In genomic region chr5:143620941-143621340, GRCm38 (mm10) we compare ENCODE assay signal across 8 mouse cellular contexts. TPM values are rescaled to one million over a fixed set of nuclear protein-coding genes. Genes with fewer than 3 reads are reported as not detected.
DNase-seq lines count a peak whose midpoint lies in the region; TF ChIP-seq lines count a peak whose summit lies in the region.

No protein-coding gene starts in this region.

- no peak for TF ChIP-seq POLR2A in kidney, adult 2 months (IDR thresholded peaks at IDR 0.05; ENCODE audit: low read depth, low read length)

- H3K4me3 ChIP-seq in kidney, adult 2 months (ENCODE audit: insufficient read depth, low read depth, low read length) = no peak overlapping the region

- H3K4me1 ChIP-seq in kidney, adult 2 months (ENCODE audit: control insufficient read depth, insufficient read depth, low read length) = peaks cover 15% of the 10 kb centered on the region

- H3K36me3 ChIP-seq in kidney, adult 2 months (ENCODE audit: control insufficient read depth, insufficient read depth, low read length) = no peaks in the 10 kb centered on the region

- H3K27ac ChIP-seq in kidney, adult 2 months (ENCODE audit: insufficient read depth, low read depth, low read length) = no peak overlapping the region

- WGBS in kidney, adult 2 months = 10% methylated on average over 13 of the region's 13 CpGs

- peak; percentile 67 for DNase-seq in embryo, embryonic 11 days
- no peak for DNase-seq in embryo, embryonic 9.5 days (ENCODE audit: extremely low spot score)
- peak; percentile 77 to 84 for DNase-seq in right cerebral cortex, postnatal 10 days (ENCODE audit: low spot score in 2 of 2)
- no peak for DNase-seq in right cerebral cortex, adult 18-20 months
- DNase-seq in kidney, adult 2 months = peak; percentile 80
- DNase-seq in lung, postnatal 4 days = peak; percentile 65 to 77
- no peak for DNase-seq in thymus, postnatal 25 days
- no peak for DNase-seq in spleen, postnatal 36 days (ENCODE audit: low spot score in 2 of 2)

- TF ChIP-seq CTCF in kidney, adult 2 months (conservative IDR thresholded peaks at IDR 0.05; ENCODE audit: insufficient read depth, insufficient read length, low read depth, low read length) = no peak

- no peaks in the 10 kb centered on the region for H3K27me3 ChIP-seq in kidney, adult 2 months (replicated peaks; ENCODE audit: control insufficient read depth, insufficient read depth, low read length)

RNA-seq across cellular contexts. Expression of gene Cyth3, which starts 1.3 kb away (rescaled TPM):
- polyA plus RNA-seq in kidney, adult 2 months (2012; rRNA removed) = 22.8 and 25.0 TPM in 2 replicates

Comparison
In these comparisons a context has a peak if more than half of its experiments do, and no peak if none do; other contexts are left out.
1. DNase-seq: peak in embryo, embryonic 11 days (single experiment), right cerebral cortex, postnatal 10 days (2 of 2), kidney, adult 2 months (single experiment) and lung, postnatal 4 days (2 of 2); none in embryo, embryonic 9.5 days (single experiment), right cerebral cortex, adult 18-20 months (single experiment), thymus, postnatal 25 days (single experiment) and spleen, postnatal 36 days (0 of 2).